Mouse (Mus musculus): ENCODE data around the gene Cacna1e. TPM values are rescaled to one million over a fixed set of nuclear protein-coding genes. Genes with fewer than 3 reads are reported as not detected.

The Cacna1e gene
- polyA plus RNA-seq, 1 experiment, result 53.6 TPM

DNA sequence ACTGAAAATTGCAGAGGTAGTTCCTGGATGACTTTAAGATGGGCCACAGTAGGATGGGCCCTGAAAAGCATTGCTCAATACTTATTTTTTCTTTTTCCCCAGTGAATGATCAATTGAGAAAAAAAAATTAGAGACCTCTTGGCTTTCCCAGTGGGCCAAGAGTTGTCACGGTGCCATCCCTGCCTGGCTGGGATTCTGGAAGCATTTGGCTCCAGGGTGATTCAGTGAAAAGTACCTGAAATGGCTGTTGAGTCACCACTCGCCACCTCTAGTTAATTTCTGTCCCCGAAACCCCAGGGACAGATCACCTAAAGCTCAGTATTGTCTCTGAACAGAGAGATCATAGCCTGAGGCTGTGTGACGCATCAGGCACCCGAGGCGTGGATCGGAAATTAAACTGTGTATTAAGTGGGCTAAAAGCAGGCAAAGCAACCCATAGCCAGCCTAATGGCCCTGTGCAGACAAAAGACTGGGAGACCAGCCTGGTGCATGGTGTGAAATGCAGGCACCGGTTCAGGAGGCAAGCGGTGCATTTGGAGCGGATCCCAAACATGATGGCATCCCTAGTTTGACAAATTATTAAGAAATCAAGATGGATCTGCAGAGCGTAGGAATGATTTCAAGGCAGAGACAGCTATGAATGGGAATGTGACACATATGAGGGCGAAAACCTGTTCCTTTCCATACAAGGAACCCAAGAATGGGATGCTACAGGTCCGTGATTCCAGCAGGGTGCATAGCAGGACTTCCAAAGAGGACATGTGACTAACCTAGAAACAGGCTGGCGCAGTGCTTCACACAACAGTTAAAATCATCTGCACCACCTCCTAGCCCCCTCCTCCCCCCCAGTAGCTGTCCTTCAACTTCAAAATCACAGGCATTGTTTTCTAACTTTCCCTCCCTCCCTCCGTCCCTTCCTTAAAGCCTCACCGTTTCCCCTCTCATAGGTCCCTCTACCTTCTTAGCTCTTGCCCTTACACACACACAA lies 261.3 kb downstream of the Cacna1e start:
- TF ChIP-seq POLR2A (IDR thresholded peaks at IDR 0.05; ENCODE audit: extremely low read depth, insufficient read depth, low read length) (no peak), CTCF (IDR thresholded peaks at IDR 0.05; ENCODE audit: extremely low read depth, insufficient read depth, low read length) (no peak)
- Histone ChIP-seq H3K27ac (ENCODE audit: insufficient read depth, low read length) (no peak overlapping the region), H3K4me3 (ENCODE audit: insufficient read depth, low read length) (no peak overlapping the region), H3K4me1 (ENCODE audit: control insufficient read depth, insufficient read depth, low read length) (peaks cover 10% of the 10 kb centered on the region)

DNA sequence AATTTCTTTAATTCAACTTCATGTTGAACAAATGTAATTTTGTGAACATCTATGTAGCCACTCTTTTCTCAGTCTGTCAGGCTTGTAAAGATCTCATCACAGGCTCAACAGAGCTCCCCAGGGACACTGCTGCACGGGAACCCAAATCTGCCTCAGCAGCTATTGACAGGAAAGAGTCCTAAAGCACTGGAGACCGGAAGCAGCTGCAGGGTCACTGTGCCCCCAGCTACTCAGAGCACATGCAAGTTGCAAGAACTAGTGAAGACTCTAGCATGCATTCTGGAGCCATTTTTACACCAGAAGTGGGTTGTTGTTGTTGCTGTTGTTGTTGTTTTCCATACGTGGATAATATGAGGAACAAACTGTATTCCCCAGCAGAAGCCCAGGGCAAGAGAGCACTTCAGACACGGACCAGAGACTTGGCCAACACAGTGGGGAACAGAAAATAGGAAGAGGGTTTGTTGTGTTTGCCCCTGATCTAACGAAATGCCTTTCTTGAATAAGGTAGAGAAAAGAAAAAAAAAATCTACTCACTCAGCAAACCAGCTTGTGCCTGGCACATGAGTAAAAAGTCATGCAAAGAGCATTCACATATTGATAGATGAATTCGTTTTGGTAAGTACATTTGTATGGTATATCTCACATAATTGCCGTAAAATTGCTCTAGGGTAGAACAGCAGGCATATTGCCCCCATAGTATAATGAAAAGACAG lies 266.4 kb downstream of the Cacna1e start:
- Histone ChIP-seq H3K27ac (ENCODE audit: insufficient read depth, low read length) (no peak overlapping the region), H3K4me1 (ENCODE audit: control insufficient read depth, insufficient read depth, low read length) (peaks cover 10% of the 10 kb centered on the region), H3K4me3 (ENCODE audit: insufficient read depth, low read length) (no peak overlapping the region)
- TF ChIP-seq CTCF (IDR thresholded peaks at IDR 0.05; ENCODE audit: extremely low read depth, insufficient read depth, low read length), result no peak
- no peak for TF ChIP-seq POLR2A (IDR thresholded peaks at IDR 0.05; ENCODE audit: extremely low read depth, insufficient read depth, low read length)

DNA sequence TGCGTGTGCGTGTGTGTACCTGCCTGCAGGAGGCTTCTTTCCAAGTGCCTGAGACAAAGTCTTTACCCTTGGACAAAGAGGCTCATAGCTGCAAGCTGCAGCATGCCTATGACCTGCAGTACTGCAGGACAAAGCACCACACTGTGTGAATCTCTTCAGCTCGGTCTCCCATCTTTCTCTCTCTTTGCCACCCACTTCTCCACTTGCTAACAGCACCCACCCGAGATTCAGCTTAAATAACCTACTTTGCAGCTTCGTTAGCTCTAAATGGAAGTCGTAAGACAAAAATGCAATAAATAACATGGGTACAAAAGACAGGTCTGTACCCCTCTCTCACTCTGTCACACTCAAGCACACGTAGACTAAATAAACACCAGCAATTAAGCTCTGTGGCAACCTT lies 268.5 kb downstream of the Cacna1e start:
- Histone ChIP-seq H3K27ac (ENCODE audit: insufficient read depth, low read length) (no peak overlapping the region), H3K4me3 (ENCODE audit: insufficient read depth, low read length) (no peak overlapping the region), H3K4me1 (ENCODE audit: control insufficient read depth, insufficient read depth, low read length) (peaks cover 10% of the 10 kb centered on the region)
- TF ChIP-seq CTCF (IDR thresholded peaks at IDR 0.05; ENCODE audit: extremely low read depth, insufficient read depth, low read length), result no peak
- no peak for TF ChIP-seq POLR2A (IDR thresholded peaks at IDR 0.05; ENCODE audit: extremely low read depth, insufficient read depth, low read length)

DNA sequence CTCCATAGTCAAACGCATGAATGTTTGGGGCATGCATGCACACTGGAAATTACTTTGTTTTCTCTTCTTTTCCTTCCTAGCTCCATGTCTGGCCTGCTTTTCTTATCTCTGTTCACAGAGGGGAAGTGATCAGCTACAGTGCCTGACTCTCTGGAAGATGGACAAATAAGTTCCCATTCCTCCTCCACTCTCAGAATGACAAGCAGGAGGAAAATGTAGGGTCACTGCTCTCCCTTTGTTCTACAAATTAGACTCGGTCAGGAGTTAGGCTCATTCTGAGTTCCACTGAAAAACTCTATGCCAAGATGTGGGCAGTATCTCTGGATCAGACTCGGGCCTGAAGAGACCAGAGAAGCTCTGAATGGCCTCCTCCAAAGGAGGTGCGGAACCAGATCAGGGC lies 275.8 kb downstream of the Cacna1e start:
- Histone ChIP-seq H3K27ac (ENCODE audit: insufficient read depth, low read length) (no peak overlapping the region), H3K4me1 (ENCODE audit: control insufficient read depth, insufficient read depth, low read length) (peaks cover 1% of the 10 kb centered on the region), H3K4me3 (ENCODE audit: insufficient read depth, low read length) (no peak overlapping the region)
- TF ChIP-seq POLR2A (IDR thresholded peaks at IDR 0.05; ENCODE audit: extremely low read depth, insufficient read depth, low read length), result no peak
- no peak for TF ChIP-seq CTCF (IDR thresholded peaks at IDR 0.05; ENCODE audit: extremely low read depth, insufficient read depth, low read length)

DNA sequence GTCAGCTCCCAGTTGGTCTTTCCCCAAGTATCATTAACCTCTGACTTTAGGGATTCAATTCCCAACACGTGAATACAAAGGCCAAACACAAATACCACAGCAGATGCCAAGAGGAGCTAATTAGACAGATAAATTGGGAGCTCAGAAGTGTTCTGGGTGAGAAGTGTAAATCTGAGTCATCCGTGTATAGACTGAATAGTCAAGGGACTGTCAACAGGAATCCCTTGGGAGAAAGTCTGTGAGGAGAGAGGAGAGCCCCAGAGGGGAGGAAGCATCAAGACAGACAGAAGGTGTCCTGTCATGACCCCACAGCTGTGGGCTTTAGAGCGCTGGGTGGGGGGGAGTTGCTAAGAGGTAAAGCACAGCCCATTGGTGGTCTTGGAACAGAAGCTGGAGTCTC lies 276.9 kb downstream of the Cacna1e start:
- Histone ChIP-seq H3K27ac (ENCODE audit: insufficient read depth, low read length) (no peak overlapping the region), H3K4me1 (ENCODE audit: control insufficient read depth, insufficient read depth, low read length) (peaks cover 4% of the 10 kb centered on the region), H3K4me3 (ENCODE audit: insufficient read depth, low read length) (no peak overlapping the region)
- TF ChIP-seq CTCF (IDR thresholded peaks at IDR 0.05; ENCODE audit: extremely low read depth, insufficient read depth, low read length), result no peak
- no peak for TF ChIP-seq POLR2A (IDR thresholded peaks at IDR 0.05; ENCODE audit: extremely low read depth, insufficient read depth, low read length)

DNA sequence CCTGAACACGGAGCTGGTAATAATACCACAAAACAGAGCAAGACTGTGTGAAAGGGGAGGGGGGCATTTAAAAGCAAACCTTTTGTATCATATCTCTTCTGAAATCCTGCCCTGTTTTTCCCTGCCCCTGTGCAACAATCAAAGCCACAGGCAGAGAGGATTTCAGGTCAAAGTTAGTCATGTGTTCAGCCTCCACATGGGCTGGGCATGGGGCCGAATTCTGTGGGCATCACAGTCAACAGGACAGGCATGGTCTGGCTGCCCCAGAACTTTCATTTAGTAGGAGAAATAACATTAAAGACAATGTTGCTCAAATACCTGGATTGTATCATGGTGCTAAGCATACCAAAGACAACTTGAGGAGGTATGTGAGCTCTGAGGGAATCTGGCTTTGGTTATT lies 278.7 kb downstream of the Cacna1e start:
- Histone ChIP-seq H3K4me3 (ENCODE audit: insufficient read depth, low read length) (no peak overlapping the region), H3K4me1 (ENCODE audit: control insufficient read depth, insufficient read depth, low read length) (peaks cover 4% of the 10 kb centered on the region), H3K27ac (ENCODE audit: insufficient read depth, low read length) (no peak overlapping the region)
- TF ChIP-seq CTCF (IDR thresholded peaks at IDR 0.05; ENCODE audit: extremely low read depth, insufficient read depth, low read length) (no peak), POLR2A (IDR thresholded peaks at IDR 0.05; ENCODE audit: extremely low read depth, insufficient read depth, low read length) (no peak)

DNA sequence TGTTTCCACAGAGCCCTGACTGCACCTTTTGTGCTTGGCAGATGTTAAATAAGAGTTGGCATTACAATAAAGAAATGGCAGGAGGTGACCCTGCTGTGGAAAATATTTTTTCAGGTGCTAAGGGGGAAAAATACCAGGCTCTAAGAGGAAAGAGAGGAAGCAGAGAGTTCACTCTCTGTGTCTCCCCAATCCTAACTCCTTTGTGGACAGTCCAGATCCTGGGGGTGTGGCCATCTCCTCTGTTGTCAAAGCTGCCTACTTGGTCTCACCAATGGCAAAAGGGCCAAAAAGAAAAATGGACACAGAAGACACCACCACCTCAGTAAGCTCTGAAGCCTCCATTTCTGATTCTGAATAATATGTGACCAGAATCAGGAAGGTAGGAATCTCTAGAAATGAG lies 280.5 kb downstream of the Cacna1e start:
- H3K4me3 ChIP-seq (ENCODE audit: insufficient read depth, low read length), result no peak overlapping the region
- TF ChIP-seq POLR2A (IDR thresholded peaks at IDR 0.05; ENCODE audit: extremely low read depth, insufficient read depth, low read length) (no peak), CTCF (IDR thresholded peaks at IDR 0.05; ENCODE audit: extremely low read depth, insufficient read depth, low read length) (no peak)
- H3K27ac ChIP-seq (ENCODE audit: insufficient read depth, low read length), result no peak overlapping the region
- peaks cover 2% of the 10 kb centered on the region for H3K4me1 ChIP-seq (ENCODE audit: control insufficient read depth, insufficient read depth, low read length)

DNA sequence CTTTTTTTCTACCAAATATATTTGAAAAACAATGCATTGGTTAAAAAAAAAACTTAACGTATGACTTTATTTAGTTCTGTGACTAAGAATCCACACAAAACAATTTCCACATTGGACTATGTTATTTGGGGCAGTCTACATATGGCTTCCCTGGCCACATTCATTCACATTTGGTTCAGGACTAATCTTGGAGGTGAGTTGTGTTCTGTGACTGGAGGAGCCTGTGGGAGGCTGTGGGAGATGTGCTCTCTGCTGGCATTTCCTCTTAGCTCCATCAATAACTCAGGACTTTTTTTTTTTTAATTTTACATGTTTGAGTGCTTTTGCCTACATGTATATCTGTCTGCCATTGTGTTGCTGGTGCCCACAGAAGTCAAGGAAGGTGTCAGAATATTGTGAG lies 281.8 kb downstream of the Cacna1e start:
- H3K4me1 ChIP-seq (ENCODE audit: control insufficient read depth, insufficient read depth, low read length), result peaks cover 2% of the 10 kb centered on the region
- TF ChIP-seq CTCF (IDR thresholded peaks at IDR 0.05; ENCODE audit: extremely low read depth, insufficient read depth, low read length) (no peak), POLR2A (IDR thresholded peaks at IDR 0.05; ENCODE audit: extremely low read depth, insufficient read depth, low read length) (no peak)
- no peak overlapping the region for H3K27ac ChIP-seq (ENCODE audit: insufficient read depth, low read length)
- H3K4me3 ChIP-seq (ENCODE audit: insufficient read depth, low read length), result no peak overlapping the region

DNA sequence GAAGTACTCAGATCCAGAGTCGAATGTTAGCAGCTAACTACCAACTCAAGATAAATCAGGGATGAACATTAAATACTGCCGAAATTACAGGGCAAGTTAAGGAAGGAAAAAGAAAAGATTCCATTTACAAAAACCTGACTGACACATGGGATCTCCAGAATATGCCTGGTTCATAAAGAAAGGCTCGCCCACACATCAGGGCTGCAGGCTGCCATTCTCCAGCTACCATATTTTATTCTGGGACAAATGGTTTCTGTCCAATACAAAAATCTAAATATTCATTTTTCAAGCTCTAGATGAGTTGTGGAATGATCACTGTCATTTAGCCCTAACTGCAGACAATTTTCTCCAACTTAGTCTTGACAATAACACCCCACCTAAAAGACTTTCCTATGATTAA lies 301.8 kb downstream of the Cacna1e start:
- Histone ChIP-seq H3K27ac (ENCODE audit: insufficient read depth, low read length) (no peak overlapping the region), H3K4me3 (ENCODE audit: insufficient read depth, low read length) (no peak overlapping the region), H3K4me1 (ENCODE audit: control insufficient read depth, insufficient read depth, low read length) (no peaks in the 10 kb centered on the region)
- TF ChIP-seq CTCF (IDR thresholded peaks at IDR 0.05; ENCODE audit: extremely low read depth, insufficient read depth, low read length), result no peak
- no peak for TF ChIP-seq POLR2A (IDR thresholded peaks at IDR 0.05; ENCODE audit: extremely low read depth, insufficient read depth, low read length)
